Mouse (Mus musculus): ENCODE data around the gene 3110082I17Rik. TPM values are rescaled to one million over a fixed set of nuclear protein-coding genes. Genes with fewer than 3 reads are reported as not detected.

3110082I17Rik gene
- 30.6 and 33.5 TPM in 2 replicates for polyA plus RNA-seq (2016; fragmentation: Nextera tagmentation; extraction: Ambion mirVana)

DNA sequence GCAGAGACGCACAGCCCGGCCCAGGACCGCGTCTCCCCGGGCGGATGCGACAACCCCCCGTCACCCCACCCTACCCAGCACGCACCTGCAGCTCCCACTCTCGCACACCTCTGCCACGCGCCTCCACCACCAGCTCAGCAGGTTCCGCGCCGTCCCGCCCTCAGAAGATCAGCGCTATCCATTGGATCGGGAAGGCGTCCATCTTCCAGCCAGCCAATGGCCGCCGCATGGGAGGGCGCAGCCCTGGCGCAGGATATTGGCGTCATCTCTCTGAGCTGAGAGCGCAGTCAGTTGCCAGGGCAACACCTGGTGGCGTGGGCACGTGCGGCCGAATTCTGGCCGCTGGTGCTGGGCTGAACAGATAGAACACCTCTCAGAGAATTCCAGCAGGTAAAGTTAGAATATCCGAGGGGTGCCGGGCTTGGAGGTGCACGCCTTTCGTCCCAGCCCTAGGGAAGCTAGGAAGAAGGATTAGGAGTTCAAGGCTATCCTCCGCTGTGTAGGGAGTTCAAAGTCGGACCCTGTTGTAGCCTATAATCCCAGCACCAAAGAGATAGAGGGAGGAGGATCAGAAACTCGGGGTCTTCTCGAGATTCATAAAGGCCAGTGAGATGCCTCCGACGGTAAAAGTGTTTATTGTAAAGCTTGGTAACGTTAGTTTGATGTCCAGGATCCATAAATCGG is at the start of gene 3110082I17Rik:
Gene 3110082I17Rik (minus strand): TSS at position 144 of the 684 bp plus-strand sequence.
- Histone ChIP-seq H3K27me3 (replicated peaks) (no peaks in the 10 kb centered on the region), H3K4me1 (peaks cover 18% of the 10 kb centered on the region), H3K4me2 (peak within 1 kb of the TSS; percentile 76), H3K9ac (peak within 1 kb of the TSS; percentile 63), H3K4me3 (peak within 1 kb of the TSS; percentile 64), H3K36me3 (0 out of 2 replicates have a peak, but pooled peaks cover 4% of the 10 kb centered on the region), H3K9me3 (replicated peaks) (no peaks in the 10 kb centered on the region), H3K27ac (no peak within 1 kb of the TSS)
- peak; percentile 98 for ATAC-seq
- WGBS (ENCODE audit: insufficient replicate concordance): 4% methylated on average over 42 of the region's 42 CpGs

DNA sequence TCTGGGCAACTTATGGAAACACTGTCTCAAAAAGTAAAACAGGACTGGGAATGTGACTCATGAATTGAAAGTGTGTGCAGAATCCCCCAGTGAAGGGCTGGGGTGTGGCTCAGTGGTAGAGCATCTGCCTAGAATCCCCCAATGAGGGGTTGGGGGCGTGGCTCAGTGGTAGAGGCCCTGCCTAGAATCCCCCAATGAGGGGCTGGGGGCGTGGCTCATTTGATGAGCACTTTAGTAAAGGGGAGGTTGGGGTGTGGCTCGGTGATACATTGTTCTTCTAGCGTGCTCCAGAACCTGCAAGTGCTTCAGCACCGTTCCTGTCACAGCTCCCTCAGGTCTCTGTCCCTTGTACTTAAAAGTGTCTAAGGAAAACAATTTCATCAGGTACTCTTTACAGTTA is 45.9 kb upstream of the 3110082I17Rik start:
- no peak overlapping the region for H3K27ac ChIP-seq
- no peaks in the 10 kb centered on the region for H3K9me3 ChIP-seq (replicated peaks)
- no peaks in the 10 kb centered on the region for H3K36me3 ChIP-seq
- no peak overlapping the region for H3K4me3 ChIP-seq
- no peak overlapping the region for H3K9ac ChIP-seq
- peaks cover 62% of the 10 kb centered on the region for H3K27me3 ChIP-seq (replicated peaks)
- no peak overlapping the region for H3K4me2 ChIP-seq
- H3K4me1 ChIP-seq: peaks cover 4% of the 10 kb centered on the region; the same call in 1 of the 2 replicates
- 11% methylated on average over 5 of the region's 5 CpGs for WGBS (ENCODE audit: insufficient replicate concordance)
- ATAC-seq: no peak

DNA sequence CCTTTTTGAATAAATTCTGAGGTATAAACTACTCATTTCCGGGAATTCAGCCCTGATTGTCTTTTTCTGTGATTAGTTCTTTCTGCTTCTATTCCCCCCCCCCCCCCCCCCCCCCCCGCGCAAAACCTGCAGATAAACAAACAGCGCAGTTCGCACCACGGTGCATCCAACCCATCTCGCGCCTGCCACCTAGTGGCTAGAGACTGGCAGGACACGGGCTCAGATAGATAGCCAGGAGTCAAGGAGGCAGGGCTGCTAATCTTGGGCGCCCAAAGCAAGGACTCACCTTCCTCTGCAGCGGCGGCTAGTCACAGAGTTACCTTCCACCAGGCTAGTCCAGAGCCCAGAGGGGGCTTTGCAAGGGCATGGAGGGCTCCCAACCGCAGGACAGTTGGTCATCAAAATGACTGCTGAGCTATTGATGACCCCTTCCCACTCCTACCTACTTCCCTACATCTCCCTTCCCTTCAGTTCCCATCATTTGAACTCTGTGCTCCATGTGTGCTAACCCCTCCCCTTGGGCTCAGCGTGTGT is 44.8 kb upstream of the 3110082I17Rik start:
- 3% methylated on average over 12 of the region's 14 CpGs for WGBS (ENCODE audit: insufficient replicate concordance)
- Histone ChIP-seq H3K27me3 (replicated peaks) (peaks cover 51% of the 10 kb centered on the region), H3K9me3 (replicated peaks) (no peaks in the 10 kb centered on the region), H3K4me1 (no peaks in the 10 kb centered on the region), H3K4me2 (no peak overlapping the region), H3K4me3 (no peak overlapping the region), H3K9ac (no peak overlapping the region), H3K27ac (no peak overlapping the region), H3K36me3 (no peaks in the 10 kb centered on the region)
- ATAC-seq: no peak

DNA sequence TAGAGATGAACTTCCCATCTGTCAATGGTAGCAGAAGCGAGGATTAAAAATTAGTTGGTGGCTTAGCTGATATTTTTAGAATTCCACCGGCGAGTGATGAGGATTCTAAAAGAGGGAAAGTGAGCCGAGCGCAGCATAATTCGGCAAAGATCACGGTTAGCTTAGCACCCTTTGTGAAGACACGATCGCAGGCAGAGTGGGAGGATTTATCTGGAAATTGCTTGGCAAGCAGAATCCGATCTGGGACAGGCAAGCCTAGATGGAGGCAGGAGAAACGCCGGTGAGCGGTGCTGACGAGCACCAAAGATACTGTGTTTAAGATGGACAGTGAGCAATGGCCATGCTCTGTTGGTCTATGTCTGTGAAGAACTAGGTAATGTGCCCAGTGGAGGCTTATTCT is 42.0 kb upstream of the 3110082I17Rik start:
- H3K4me2 ChIP-seq: no peak overlapping the region

DNA sequence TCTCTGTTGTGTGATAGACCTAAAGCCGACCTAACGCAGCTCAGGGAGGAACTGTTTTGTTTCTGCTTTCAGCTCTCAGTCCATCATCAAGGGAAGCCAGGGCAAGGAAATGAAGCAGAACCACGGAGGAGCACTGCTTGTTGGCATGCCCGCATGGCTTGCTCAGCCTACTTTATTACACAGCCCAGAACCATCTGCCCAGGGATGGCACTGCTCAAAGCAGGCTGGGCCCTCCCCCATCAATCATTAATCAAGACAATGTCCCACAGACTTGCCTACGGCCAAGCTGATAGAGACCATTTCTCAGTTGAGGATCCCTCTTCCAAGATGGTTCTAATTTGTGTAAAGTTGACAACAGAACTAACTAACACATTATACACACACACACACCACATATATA is 38.5 kb upstream of the 3110082I17Rik start:
- Histone ChIP-seq H3K9ac (no peak overlapping the region), H3K27ac (no peak overlapping the region), H3K36me3 (no peaks in the 10 kb centered on the region), H3K4me2 (no peak overlapping the region), H3K9me3 (replicated peaks) (no peaks in the 10 kb centered on the region), H3K4me3 (no peak overlapping the region), H3K27me3 (replicated peaks) (peaks cover 68% of the 10 kb centered on the region), H3K4me1 (no peaks in the 10 kb centered on the region)
- ATAC-seq: no peak
- WGBS (ENCODE audit: insufficient replicate concordance): 39% methylated on average over 5 of the region's 5 CpGs

More for the DNA sequence above, 42.0 kb upstream of the 3110082I17Rik start:
- H3K9ac ChIP-seq: no peak overlapping the region
- H3K27me3 ChIP-seq (replicated peaks): peaks cover 62% of the 10 kb centered on the region
- H3K4me3 ChIP-seq: no peak overlapping the region
- no peaks in the 10 kb centered on the region for H3K4me1 ChIP-seq
- no peaks in the 10 kb centered on the region for H3K9me3 ChIP-seq (replicated peaks)
- no peak overlapping the region for H3K27ac ChIP-seq
- no peaks in the 10 kb centered on the region for H3K36me3 ChIP-seq
- WGBS (ENCODE audit: insufficient replicate concordance): 69% methylated on average over 14 of the region's 14 CpGs
- no peak for ATAC-seq

DNA sequence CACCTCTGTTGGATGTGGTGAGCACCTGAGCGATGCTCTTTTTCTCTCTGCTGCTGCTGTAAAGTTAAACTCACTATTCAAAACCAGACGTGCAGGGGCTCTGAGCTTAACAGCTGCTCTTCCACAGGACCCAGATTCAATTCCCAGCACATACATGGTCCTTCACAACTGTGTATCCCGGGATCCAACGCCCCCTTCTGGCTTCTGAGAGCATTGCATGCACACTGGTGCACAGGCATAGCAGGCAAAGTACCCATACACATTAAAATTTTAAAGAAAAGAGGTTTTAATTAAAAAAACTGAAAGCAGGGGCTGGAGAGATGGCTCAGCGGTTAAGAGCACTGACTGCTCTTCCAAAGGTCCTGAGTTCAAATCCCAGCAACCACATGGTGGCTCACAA is 36.6 kb upstream of the 3110082I17Rik start:
- H3K9me3 ChIP-seq (replicated peaks): no peaks in the 10 kb centered on the region
- H3K9ac ChIP-seq: no peak overlapping the region
- H3K36me3 ChIP-seq: no peaks in the 10 kb centered on the region
- no peak overlapping the region for H3K27ac ChIP-seq
- H3K27me3 ChIP-seq (replicated peaks): peaks cover 67% of the 10 kb centered on the region
- ATAC-seq: no peak
- WGBS (ENCODE audit: insufficient replicate concordance): 43% methylated on average over 5 of the region's 5 CpGs
- H3K4me3 ChIP-seq: no peak overlapping the region
- no peaks in the 10 kb centered on the region for H3K4me1 ChIP-seq
- H3K4me2 ChIP-seq: no peak overlapping the region

DNA sequence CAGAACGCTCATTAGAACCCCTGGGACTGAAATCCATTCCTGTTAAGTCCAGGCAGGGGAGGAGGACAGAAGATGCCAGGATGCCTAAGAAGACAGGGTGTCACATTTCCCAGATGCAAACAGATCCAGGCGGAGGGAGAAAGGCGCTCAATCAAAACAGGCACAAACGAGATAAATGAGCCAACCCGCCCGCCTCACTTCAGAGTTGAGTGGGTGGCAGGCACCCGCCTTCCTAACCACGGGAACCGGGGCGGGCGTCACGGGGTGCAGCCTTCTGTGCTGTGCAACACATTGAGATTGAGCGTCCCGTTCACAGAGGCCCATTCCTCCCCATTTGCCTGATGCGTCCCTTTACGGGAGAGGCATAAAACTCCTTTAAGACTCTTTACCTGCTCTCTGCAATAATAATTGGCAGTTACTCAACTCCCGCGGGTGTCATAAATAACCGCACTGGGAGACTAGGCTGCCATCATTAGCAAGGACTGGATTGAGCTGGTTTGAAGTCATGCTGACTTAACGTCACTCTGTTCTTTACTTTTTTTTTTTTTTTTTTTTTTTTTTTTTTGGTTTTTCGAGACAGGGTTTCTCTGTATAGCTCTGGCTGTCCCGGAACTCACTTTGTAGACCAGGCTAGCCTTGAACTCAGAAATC is 34.8 kb upstream of the 3110082I17Rik start:
- Histone ChIP-seq H3K27ac (no peak overlapping the region), H3K4me2 (no peak overlapping the region), H3K9me3 (replicated peaks) (no peaks in the 10 kb centered on the region), H3K9ac (no peak overlapping the region), H3K4me3 (no peak overlapping the region), H3K36me3 (no peaks in the 10 kb centered on the region), H3K4me1 (no peaks in the 10 kb centered on the region), H3K27me3 (replicated peaks) (peaks cover 82% of the 10 kb centered on the region)
- WGBS (ENCODE audit: insufficient replicate concordance): 41% methylated on average over 22 of the region's 22 CpGs
- no peak for ATAC-seq

DNA sequence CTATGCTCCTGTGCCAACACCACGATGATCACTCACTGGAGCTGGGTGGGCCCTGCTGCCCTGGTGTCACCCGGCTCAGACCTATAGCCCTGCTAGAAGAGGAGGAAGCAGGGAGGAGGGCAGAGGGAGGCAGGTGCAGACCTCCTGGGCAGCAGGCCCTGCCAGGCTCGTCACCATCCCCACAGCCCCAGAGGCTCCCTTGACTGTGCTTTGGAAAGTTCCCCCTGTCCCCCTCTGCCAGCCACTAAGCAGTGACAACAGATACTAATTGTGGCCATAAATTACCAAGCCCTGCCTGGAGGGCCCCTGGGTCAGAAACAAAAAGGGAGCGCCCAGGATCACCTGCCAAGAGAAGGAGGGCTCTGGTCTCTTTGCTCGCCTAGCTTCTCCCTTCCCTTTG is 33.4 kb upstream of the 3110082I17Rik start:
- no peaks in the 10 kb centered on the region for H3K36me3 ChIP-seq
- WGBS (ENCODE audit: insufficient replicate concordance): 41% methylated on average over 5 of the region's 5 CpGs
- H3K27me3 ChIP-seq (replicated peaks): peaks cover 79% of the 10 kb centered on the region

DNA sequence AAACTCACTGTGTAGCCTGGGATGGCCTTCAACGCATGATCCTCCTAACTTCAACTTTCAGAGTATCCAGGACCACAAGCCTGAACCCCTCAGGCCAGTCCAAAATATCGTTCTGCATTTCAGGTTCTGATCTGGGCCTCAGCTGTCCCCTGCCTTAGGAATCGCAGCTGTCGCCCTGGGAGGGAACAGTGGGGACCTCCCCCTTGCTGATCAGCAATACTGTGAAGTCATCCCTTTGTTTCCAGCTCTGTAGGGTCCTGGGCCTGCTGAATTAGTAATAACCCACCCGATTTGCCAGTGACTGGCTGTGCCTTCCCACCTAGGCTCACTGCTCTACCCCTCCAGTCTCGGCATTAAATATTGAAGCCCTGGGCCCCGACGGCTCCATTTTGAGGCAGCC is 31.0 kb upstream of the 3110082I17Rik start:
- no peak overlapping the region for H3K9ac ChIP-seq
- ATAC-seq: no peak
- H3K27me3 ChIP-seq (replicated peaks): peaks cover 60% of the 10 kb centered on the region
- H3K4me1 ChIP-seq: no peaks in the 10 kb centered on the region
- H3K9me3 ChIP-seq (replicated peaks): no peaks in the 10 kb centered on the region
- 49% methylated on average over 8 of the region's 8 CpGs for WGBS (ENCODE audit: insufficient replicate concordance)
- no peak overlapping the region for H3K4me2 ChIP-seq
- no peak overlapping the region for H3K27ac ChIP-seq
- H3K4me3 ChIP-seq: no peak overlapping the region
- H3K36me3 ChIP-seq: no peaks in the 10 kb centered on the region

More for the DNA sequence above, 33.4 kb upstream of the 3110082I17Rik start:
- H3K27ac ChIP-seq: no peak overlapping the region
- no peaks in the 10 kb centered on the region for H3K9me3 ChIP-seq (replicated peaks)
- no peaks in the 10 kb centered on the region for H3K4me1 ChIP-seq
- H3K4me3 ChIP-seq: no peak overlapping the region
- no peak overlapping the region for H3K9ac ChIP-seq
- no peak for ATAC-seq
- H3K4me2 ChIP-seq: no peak overlapping the region

DNA sequence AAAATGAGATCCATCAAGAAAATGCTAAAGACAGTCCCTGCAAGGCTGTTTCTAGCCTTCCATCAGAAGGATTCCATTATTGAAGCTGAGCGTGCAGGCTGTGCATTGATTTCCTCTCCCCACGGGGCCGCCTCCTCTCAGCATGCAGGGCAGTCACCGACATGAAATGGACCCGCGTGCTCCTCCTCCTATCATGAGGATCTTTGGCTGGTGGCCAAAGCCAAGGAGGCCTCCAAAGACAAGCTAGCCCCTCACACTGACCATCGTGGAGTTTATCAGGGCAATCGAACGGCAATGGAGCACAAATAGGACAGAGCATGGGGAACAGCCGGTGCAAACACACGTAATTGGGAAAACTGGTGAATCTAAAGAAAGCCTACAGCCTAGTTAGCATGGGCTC is 29.8 kb upstream of the 3110082I17Rik start:
- Histone ChIP-seq H3K36me3 (no peaks in the 10 kb centered on the region), H3K4me3 (no peak overlapping the region), H3K4me2 (no peak overlapping the region), H3K27ac (no peak overlapping the region), H3K9me3 (replicated peaks) (no peaks in the 10 kb centered on the region), H3K4me1 (no peaks in the 10 kb centered on the region), H3K27me3 (replicated peaks) (peaks cover 48% of the 10 kb centered on the region), H3K9ac (no peak overlapping the region)
- 72% methylated on average over 11 of the region's 11 CpGs for WGBS (ENCODE audit: insufficient replicate concordance)
- no peak for ATAC-seq

DNA sequence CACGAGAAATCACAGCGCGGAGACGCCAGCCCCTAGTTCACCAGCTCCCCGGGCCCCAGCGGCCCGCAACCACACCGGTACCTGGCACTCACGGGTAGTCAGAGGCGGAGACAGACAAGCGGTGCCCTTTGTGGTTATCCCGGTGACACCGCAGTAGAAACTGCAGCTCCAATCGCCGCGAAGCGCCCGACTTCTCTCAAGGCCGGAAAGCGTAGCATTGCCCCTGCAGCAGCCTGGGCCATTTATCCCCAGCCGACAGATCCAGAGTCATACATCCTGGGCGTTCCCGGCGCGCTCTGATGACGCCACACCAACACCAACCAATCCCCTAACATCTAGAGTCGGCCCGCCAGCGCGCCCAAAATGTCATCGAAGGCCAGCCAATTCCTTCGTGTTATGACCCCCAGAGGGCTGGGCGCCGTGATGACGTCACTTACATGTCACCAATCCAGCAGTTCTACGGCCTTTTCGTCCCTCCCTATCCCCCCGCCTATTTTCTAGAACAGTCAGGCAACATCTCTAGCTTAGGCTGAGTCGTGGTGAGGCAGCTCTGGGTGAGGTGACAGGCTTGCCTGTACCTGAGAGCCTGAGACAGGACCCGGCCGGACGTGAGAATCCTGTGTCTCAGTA is 24.0 kb upstream of the 3110082I17Rik start, which contains the start of gene Zfand2a:
Gene Zfand2a (minus strand): TSS at position 365 of the 630 bp plus-strand sequence.
- peak within 1 kb of the TSS; percentile 85 for H3K9ac ChIP-seq
- peak; percentile 96 for ATAC-seq
- no peaks in the 10 kb centered on the region for H3K27me3 ChIP-seq (replicated peaks)
- H3K9me3 ChIP-seq (replicated peaks): no peaks in the 10 kb centered on the region
- peak within 1 kb of the TSS; percentile 86 for H3K27ac ChIP-seq
- H3K4me1 ChIP-seq: peaks cover 19% of the 10 kb centered on the region
- peak within 1 kb of the TSS; percentile 89 for H3K4me3 ChIP-seq
- peaks cover 34% of the 10 kb centered on the region for H3K36me3 ChIP-seq
- under 1% methylated on average over 42 of the region's 42 CpGs for WGBS (ENCODE audit: insufficient replicate concordance)
- H3K4me2 ChIP-seq: peak within 1 kb of the TSS; percentile 93

Data from liver, embryonic 12.5 days (tissue).